Mouse (Mus musculus) limb, embryonic 14.5 days (tissue): Measurements from ENCODE around the gene Csde1. TPM values are rescaled to one million over a fixed set of nuclear protein-coding genes. Genes with fewer than 3 reads are reported as not detected.

Source experiments
- ATAC-seq: fragments of 200-750 bp; cut with Nextera tagmentation; 2 replicates; pipeline ENCODE4 v1.8.0; 2017; ENCODE audit warnings: low read depth, moderate number of reproducible peaks, moderate TSS enrichment; ENCODE audit not compliant: low FRiP score
- DNase-seq: peaks from one replicate; pipeline ENCODE4 v3.0.0-alpha.2; 2015; ENCODE audit warnings: low spot score
- H3K27ac ChIP-seq: fragments of 300-500 bp; sonication (generic); replicated peaks from 2 replicates; pipeline ENCODE4 v1.5.1; 2014; ENCODE audit warnings: low read depth, mild to moderate bottlenecking, low read length, moderate library complexity, mixed read lengths
- H3K27me3 ChIP-seq: fragments of 300-500 bp; sonication (generic); 2 replicates; pipeline ENCODE4 v1.6.1; 2014; ENCODE audit warnings: low read length, mixed read lengths; ENCODE audit not compliant: control insufficient read depth, insufficient read depth
- H3K36me3 ChIP-seq: fragments of 300-500 bp; sonication (generic); 2 replicates; pipeline ENCODE4 v1.6.1; 2014; ENCODE audit warnings: mild to moderate bottlenecking, low read length, moderate library complexity, mixed read lengths; ENCODE audit not compliant: control insufficient read depth, insufficient read depth
- H3K4me1 ChIP-seq: fragments of 300-500 bp; sonication (generic); 2 replicates; pipeline ENCODE4 v1.6.1; 2014; ENCODE audit warnings: antibody characterized with exemption, low read length, mixed read lengths; ENCODE audit not compliant: control insufficient read depth, insufficient read depth
- H3K4me2 ChIP-seq: fragments of 300-500 bp; sonication (generic); replicated peaks from 2 replicates; pipeline ENCODE4 v1.6.1; 2014; ENCODE audit warnings: low read depth, mild to moderate bottlenecking, low read length, moderate library complexity; ENCODE audit not compliant: severe bottlenecking
- H3K4me3 ChIP-seq: fragments of 300-500 bp; sonication (generic); replicated peaks from 2 replicates; pipeline ENCODE4 v1.5.1; 2014; ENCODE audit warnings: low read length
- H3K9ac ChIP-seq: fragments of 300-500 bp; sonication (generic); 2 replicates; pipeline ENCODE4 v1.6.1; 2014; ENCODE audit warnings: mild to moderate bottlenecking, low read depth, low read length, moderate library complexity; ENCODE audit not compliant: severe bottlenecking
- H3K9me3 ChIP-seq: fragments of 300-500 bp; sonication (generic); 2 replicates; pipeline ENCODE4 v1.6.1; 2016; ENCODE audit warnings: low read length; ENCODE audit not compliant: control insufficient read depth
- POLR2A ChIP-seq: fragments of 200-500 bp; IDR thresholded peaks from 2 replicates; pipeline ENCODE4 v1.8.0; 2012; ENCODE audit warnings: inconsistent platforms, mild to moderate bottlenecking, moderate library complexity, borderline replicate concordance; ENCODE audit not compliant: insufficient read depth, insufficient read length; ENCODE audit errors: extremely low read depth
- WGBS: fragments of 180-500 bp; shearing (Covaris S2); extraction: QIAGEN DNeasy Blood & Tissue Kit; methylation state at CpG from one replicate; pipeline ENCODE4 v1.1.7; 2014; 5-methylcytosine and 5-hydroxymethylcytosine counted together
- polyA plus RNA-seq, 2 experiments: library from polyadenylated mRNA; depleted of rRNA in 1 of 2; stranded (reverse) in 1 of 2; unstranded in 1 of 2; fragments of >200 nt; fragmentation: Nextera tagmentation in 1 of 2; extraction: Ambion mirVana in 1 of 2; gene quantifications; 2 replicates each; pipeline versions ENCODE4 v1.2.1 to v1.2.3; 2012 to 2014

The Csde1 gene
- polyA plus RNA-seq, 2 experiments, result 92.6 to 355 TPM

DNA sequence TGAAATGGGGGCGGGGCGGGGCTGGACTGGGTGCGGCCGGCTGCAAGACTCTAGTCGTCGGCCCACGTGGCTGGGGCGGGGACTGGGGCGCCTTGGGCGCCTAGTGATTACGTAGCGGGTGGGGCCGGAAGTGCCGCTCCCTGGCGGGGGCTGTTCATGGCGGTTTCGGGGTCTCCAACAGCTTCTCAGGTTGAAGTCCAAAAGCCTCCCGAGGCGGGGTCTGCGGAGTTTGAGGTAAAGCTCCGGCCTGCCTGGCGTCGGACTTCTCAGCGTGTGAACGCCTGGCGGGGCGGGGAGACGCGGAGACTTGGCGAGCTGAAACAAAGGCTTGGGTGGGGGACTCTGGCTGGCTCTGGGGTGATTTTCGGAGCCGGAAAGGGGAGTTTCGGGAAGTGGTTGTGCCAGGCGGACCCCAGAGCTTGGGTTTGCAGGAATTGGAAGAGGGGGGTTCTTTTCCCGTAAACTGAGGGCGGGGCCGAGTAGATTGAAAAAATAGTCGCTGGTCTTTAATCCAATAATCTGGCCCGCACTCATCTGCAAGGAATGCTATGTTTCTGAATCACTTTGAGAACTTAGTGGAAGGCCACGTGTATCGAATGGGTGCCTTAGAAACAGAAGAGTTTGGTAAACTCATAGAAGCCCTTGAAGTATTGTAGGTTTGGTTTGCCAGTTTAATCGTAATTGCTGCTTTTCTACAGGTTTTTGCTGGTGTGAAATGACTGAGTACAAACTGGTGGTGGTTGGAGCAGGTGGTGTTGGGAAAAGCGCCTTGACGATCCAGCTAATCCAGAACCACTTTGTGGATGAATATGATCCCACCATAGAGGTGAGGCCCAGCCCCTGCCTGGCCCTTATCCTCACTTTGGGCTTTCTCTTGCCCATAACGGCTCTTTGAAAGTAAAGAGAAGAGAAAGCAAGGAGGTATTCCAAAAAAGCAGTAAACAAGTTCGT, 38.3 kb downstream of the Csde1 start, which contains the start of gene Nras:
TSS of gene Nras (plus strand) at position 79 of the 951 bp plus-strand sequence.
- TF ChIP-seq POLR2A, result peak; percentile 61; the same call in 1 of the 2 replicates
- H3K36me3 ChIP-seq, result peaks cover 71% of the 10 kb centered on the region
- H3K27ac ChIP-seq, result peak within 1 kb of the TSS; percentile 96
- H3K4me2 ChIP-seq, result peak within 1 kb of the TSS; percentile 73
- peak within 1 kb of the TSS; percentile 61 for H3K4me3 ChIP-seq
- H3K9me3 ChIP-seq, result no peaks in the 10 kb centered on the region
- H3K9ac ChIP-seq, result peak within 1 kb of the TSS; percentile 82
- peaks cover 3% of the 10 kb centered on the region; the same call in 1 of the 2 replicates for H3K4me1 ChIP-seq
- WGBS, result 3% methylated on average over 46 of the region's 46 CpGs
- no peaks in the 10 kb centered on the region for H3K27me3 ChIP-seq
- peak; percentile 98 for ATAC-seq
- DNase-seq, result peak; percentile 97

DNA sequence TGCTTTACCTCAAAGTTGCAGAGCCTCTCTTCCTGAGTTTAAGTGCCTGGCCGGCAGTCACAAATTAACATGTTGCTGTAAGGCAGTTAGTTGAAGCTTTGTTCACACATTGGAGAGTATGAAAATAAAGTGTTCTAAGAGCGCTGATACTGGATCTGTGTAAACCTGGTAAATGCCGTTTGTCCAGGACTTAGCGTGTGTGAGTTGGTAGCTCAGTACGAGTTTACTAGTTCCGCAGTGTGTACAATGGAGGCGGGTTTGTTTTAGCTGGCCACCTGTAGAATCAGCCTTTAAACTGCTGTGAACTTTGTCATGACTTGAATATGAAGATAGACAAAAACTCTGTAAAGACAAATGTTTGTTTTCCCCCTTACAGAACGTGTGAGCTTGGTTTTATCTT, 46.7 kb downstream of the Csde1 start:
- Histone ChIP-seq H3K27me3 (no peaks in the 10 kb centered on the region), H3K36me3 (peaks cover 72% of the 10 kb centered on the region), H3K9me3 (no peaks in the 10 kb centered on the region), H3K27ac (no peak overlapping the region), H3K9ac (no peak overlapping the region), H3K4me2 (no peak overlapping the region), H3K4me3 (no peak overlapping the region), H3K4me1 (no peaks in the 10 kb centered on the region)
- WGBS, result 93% methylated on average over 8 of the region's 8 CpGs
- no peak for DNase-seq
- no peak for ATAC-seq
- TF ChIP-seq POLR2A, result no peak

DNA sequence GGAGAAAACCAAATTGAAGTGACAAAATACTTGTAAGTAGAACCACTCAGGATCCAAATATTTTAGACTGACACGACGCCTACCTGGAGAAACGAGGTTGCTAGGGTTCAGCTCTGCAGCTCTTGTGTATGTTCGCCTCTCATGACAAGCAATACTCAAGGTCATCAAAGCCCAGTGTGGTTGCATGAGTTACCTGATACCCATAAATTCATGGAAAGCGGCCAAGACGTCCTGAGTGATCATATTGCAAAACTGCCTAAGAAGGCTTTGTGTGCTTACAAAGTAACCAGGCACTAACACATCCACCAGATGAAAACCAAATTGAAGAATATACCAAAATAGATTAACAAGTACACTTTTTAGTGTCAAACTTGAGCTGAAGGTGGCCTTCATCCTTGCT, 48.7 kb downstream of the Csde1 start:
- Histone ChIP-seq H3K4me2 (no peak overlapping the region), H3K27me3 (no peaks in the 10 kb centered on the region), H3K36me3 (peaks cover 52% of the 10 kb centered on the region), H3K9me3 (no peaks in the 10 kb centered on the region), H3K27ac (no peak overlapping the region), H3K4me3 (no peak overlapping the region), H3K9ac (no peak overlapping the region), H3K4me1 (no peaks in the 10 kb centered on the region)
- 81% methylated on average over 6 of the region's 6 CpGs for WGBS
- no peak for DNase-seq
- TF ChIP-seq POLR2A, result no peak
- ATAC-seq, result no peak

DNA sequence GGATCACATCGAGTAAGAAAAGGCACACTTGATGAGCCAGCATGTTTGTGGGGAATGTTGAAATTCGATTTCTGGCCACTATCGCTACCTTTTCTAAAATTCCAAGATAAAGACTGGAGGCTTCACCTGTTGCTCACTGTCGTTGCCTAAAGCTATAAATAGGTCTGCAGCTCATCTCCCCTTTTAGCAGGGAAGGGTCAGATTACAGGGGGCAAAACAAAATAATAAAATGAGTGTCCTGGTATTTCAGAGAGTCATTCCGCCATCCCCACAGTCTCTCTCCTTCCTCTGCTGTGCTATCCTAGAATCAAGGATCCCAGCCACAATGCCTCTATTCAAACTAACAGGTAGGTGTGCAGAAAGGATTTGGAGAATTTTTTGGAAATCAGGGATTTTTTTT, 53.5 kb downstream of the Csde1 start, which contains the start of gene Ampd1:
TSS of gene Ampd1 (plus strand) at position 244 of the 400 bp plus-strand sequence.
- Histone ChIP-seq H3K9ac (no peak within 1 kb of the TSS), H3K4me1 (no peaks in the 10 kb centered on the region), H3K36me3 (peaks cover 8% of the 10 kb centered on the region), H3K9me3 (no peaks in the 10 kb centered on the region), H3K27ac (no peak within 1 kb of the TSS), H3K27me3 (no peaks in the 10 kb centered on the region), H3K4me2 (no peak within 1 kb of the TSS), H3K4me3 (no peak within 1 kb of the TSS)
- 63% methylated on average over 5 of the region's 5 CpGs for WGBS
- no peak for TF ChIP-seq POLR2A
- ATAC-seq (no peak), DNase-seq (no peak)

DNA sequence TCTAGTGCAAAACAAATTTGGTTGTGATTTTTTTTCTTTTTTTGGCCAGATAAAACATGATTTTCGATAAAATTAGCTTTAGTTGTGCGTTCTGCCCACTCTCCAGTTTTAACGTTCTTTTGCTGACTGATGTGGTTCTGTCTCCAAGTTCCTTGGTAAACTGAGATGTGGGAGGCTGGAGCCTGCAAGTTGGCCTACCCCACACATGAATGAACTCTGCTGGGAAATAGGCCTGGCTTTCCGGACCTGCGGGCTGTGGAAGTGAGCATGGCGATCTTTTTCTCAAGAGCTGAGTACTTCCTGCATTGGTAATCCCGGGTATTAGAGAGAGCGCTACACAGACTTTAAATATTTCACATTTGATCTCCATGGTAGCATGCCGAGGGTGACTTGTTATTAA, 55.6 kb downstream of the Csde1 start:
- ATAC-seq, result no peak
- Histone ChIP-seq H3K4me3 (no peak overlapping the region), H3K4me2 (no peak overlapping the region), H3K9me3 (no peaks in the 10 kb centered on the region), H3K27me3 (no peaks in the 10 kb centered on the region), H3K27ac (no peak overlapping the region), H3K9ac (no peak overlapping the region), H3K36me3 (no peaks in the 10 kb centered on the region), H3K4me1 (no peaks in the 10 kb centered on the region)
- no peak for TF ChIP-seq POLR2A
- DNase-seq, result no peak
- WGBS, result 84% methylated on average over 9 of the region's 9 CpGs
